Mouse (Mus musculus): ENCODE data around the gene Cd300lg. TPM values are rescaled to one million over a fixed set of nuclear protein-coding genes. Genes with fewer than 3 reads are reported as not detected.
A peak's percentile ranks its signal among the peaks of the same experiment; 100 is the strongest.

Gene Cd300lg
- polyA plus RNA-seq, 1 experiment: not detected

GRCm38 (mm10) chr11:102082322-102082721 lies 41.0 kb downstream of the Cd300lg start:
- Histone ChIP-seq H3K36me3 (ENCODE audit: control insufficient read depth, insufficient read depth) (no peaks in the 10 kb centered on the region), H3K4me2 (ENCODE audit: low read depth) (no peak overlapping the region), H3ac (ENCODE audit: control insufficient read depth, insufficient read length) (no peak overlapping the region), H3K79me2 (ENCODE audit: control insufficient read depth, insufficient read depth) (no peaks in the 10 kb centered on the region), H3K4me3 (no peak overlapping the region), H3K27me3 (ENCODE audit: control insufficient read depth, insufficient read depth, insufficient read length) (peaks cover 6% of the 10 kb centered on the region)
- TF ChIP-seq TCF12 (IDR thresholded peaks at IDR 0.05; ENCODE audit: insufficient read depth, poor library complexity, severe bottlenecking) (no peak), USF1 (IDR thresholded peaks at IDR 0.05; ENCODE audit: low read depth) (no peak), POLR2AphosphoS2 (IDR thresholded peaks at IDR 0.05; ENCODE audit: insufficient read length, low read depth) (no peak), SRF (IDR thresholded peaks at IDR 0.05; ENCODE audit: control insufficient read depth, insufficient read length, low read depth) (no peak), CEBPB (IDR thresholded peaks at IDR 0.05; ENCODE audit: insufficient read depth, poor library complexity, severe bottlenecking) (no peak), POLR2A (IDR thresholded peaks at IDR 0.05; ENCODE audit: insufficient read length, low read depth) (no peak), MAX (IDR thresholded peaks at IDR 0.05; ENCODE audit: low read depth) (no peak), MYOG (IDR thresholded peaks at IDR 0.05; ENCODE audit: control insufficient read depth in 1 of 3, insufficient read depth in 1 of 3, insufficient read length in 2 of 3, low read depth in 2 of 3) (no peak), MYOD1 (IDR thresholded peaks at IDR 0.05; ENCODE audit: control insufficient read depth in 1 of 3, insufficient read length in 2 of 3, low read depth in 2 of 3) (no peak), TCF3 (IDR thresholded peaks at IDR 0.05; ENCODE audit: insufficient read length, low read depth) (no peak), REST (IDR thresholded peaks at IDR 0.05; ENCODE audit: insufficient read depth, insufficient read length) (no peak), E2F4 (IDR thresholded peaks at IDR 0.05; ENCODE audit: insufficient read depth) (no peak)

- H3K27me3 ChIP-seq (ENCODE audit: control insufficient read depth, insufficient read depth, insufficient read length): peaks cover 6% of the 10 kb centered on the region
- no peak overlapping the region for H3ac ChIP-seq (ENCODE audit: control insufficient read depth, insufficient read length)
- no peak overlapping the region for H3K4me2 ChIP-seq (ENCODE audit: low read depth)
- no peak for TF ChIP-seq MYOG (IDR thresholded peaks at IDR 0.05; ENCODE audit: control insufficient read depth in 1 of 3, insufficient read depth in 1 of 3, insufficient read length in 2 of 3, low read depth in 2 of 3)
- TF ChIP-seq TCF12 (IDR thresholded peaks at IDR 0.05; ENCODE audit: insufficient read depth, poor library complexity, severe bottlenecking): no peak
- TF ChIP-seq POLR2AphosphoS2 (IDR thresholded peaks at IDR 0.05; ENCODE audit: insufficient read length, low read depth): no peak
- no peak for TF ChIP-seq TCF3 (IDR thresholded peaks at IDR 0.05; ENCODE audit: insufficient read length, low read depth)
- no peak for TF ChIP-seq CEBPB (IDR thresholded peaks at IDR 0.05; ENCODE audit: insufficient read depth, poor library complexity, severe bottlenecking)
- TF ChIP-seq REST (IDR thresholded peaks at IDR 0.05; ENCODE audit: insufficient read depth, insufficient read length): no peak
- no peak for TF ChIP-seq E2F4 (IDR thresholded peaks at IDR 0.05; ENCODE audit: insufficient read depth)
- no peak for TF ChIP-seq POLR2A (IDR thresholded peaks at IDR 0.05; ENCODE audit: insufficient read length, low read depth)
- no peak for TF ChIP-seq MAX (IDR thresholded peaks at IDR 0.05; ENCODE audit: low read depth)
- no peak for TF ChIP-seq MYOD1 (IDR thresholded peaks at IDR 0.05; ENCODE audit: control insufficient read depth in 1 of 3, insufficient read length in 2 of 3, low read depth in 2 of 3)
- H3K79me2 ChIP-seq (ENCODE audit: control insufficient read depth, insufficient read depth): no peaks in the 10 kb centered on the region
- no peaks in the 10 kb centered on the region for H3K36me3 ChIP-seq (ENCODE audit: control insufficient read depth, insufficient read depth)
- H3K4me3 ChIP-seq: no peak overlapping the region
Observed at GRCm38 (mm10) chr11:102083193-102083592, 41.9 kb downstream of the Cd300lg start.

- Histone ChIP-seq H3K27me3 (ENCODE audit: control insufficient read depth, insufficient read depth, insufficient read length) (peaks cover 6% of the 10 kb centered on the region), H3K79me2 (ENCODE audit: control insufficient read depth, insufficient read depth) (no peaks in the 10 kb centered on the region), H3K36me3 (ENCODE audit: control insufficient read depth, insufficient read depth) (no peaks in the 10 kb centered on the region), H3K4me2 (ENCODE audit: low read depth) (no peak overlapping the region), H3K4me3 (no peak overlapping the region), H3ac (ENCODE audit: control insufficient read depth, insufficient read length) (no peak overlapping the region)
- no peak for TF ChIP-seq MYOG (IDR thresholded peaks at IDR 0.05; ENCODE audit: control insufficient read depth in 1 of 3, insufficient read depth in 1 of 3, insufficient read length in 2 of 3, low read depth in 2 of 3)
- TF ChIP-seq MYOD1 (IDR thresholded peaks at IDR 0.05; ENCODE audit: control insufficient read depth in 1 of 3, insufficient read length in 2 of 3, low read depth in 2 of 3): no peak
- no peak for TF ChIP-seq E2F4 (IDR thresholded peaks at IDR 0.05; ENCODE audit: insufficient read depth)
- no peak for TF ChIP-seq TCF3 (IDR thresholded peaks at IDR 0.05; ENCODE audit: insufficient read length, low read depth)
- TF ChIP-seq POLR2AphosphoS2 (IDR thresholded peaks at IDR 0.05; ENCODE audit: insufficient read length, low read depth): no peak
- no peak for TF ChIP-seq USF1 (IDR thresholded peaks at IDR 0.05; ENCODE audit: low read depth)
- TF ChIP-seq CEBPB (IDR thresholded peaks at IDR 0.05; ENCODE audit: insufficient read depth, poor library complexity, severe bottlenecking): no peak
- TF ChIP-seq MAX (IDR thresholded peaks at IDR 0.05; ENCODE audit: low read depth): no peak
Observed at GRCm38 (mm10) chr11:102084159-102084558, 42.9 kb downstream of the Cd300lg start.

- peak in 1 of 3 experiments; percentile 28 for TF ChIP-seq MYOD1 (IDR thresholded peaks at IDR 0.05; ENCODE audit: control insufficient read depth in 1 of 3, insufficient read length in 2 of 3, low read depth in 2 of 3)
- no peak for TF ChIP-seq E2F4 (IDR thresholded peaks at IDR 0.05; ENCODE audit: insufficient read depth)
- TF ChIP-seq MYOG (IDR thresholded peaks at IDR 0.05; ENCODE audit: control insufficient read depth in 1 of 3, insufficient read depth in 1 of 3, insufficient read length in 2 of 3, low read depth in 2 of 3): no peak
- no peak for TF ChIP-seq REST (IDR thresholded peaks at IDR 0.05; ENCODE audit: insufficient read depth, insufficient read length)
- no peak for TF ChIP-seq POLR2AphosphoS2 (IDR thresholded peaks at IDR 0.05; ENCODE audit: insufficient read length, low read depth)
- TF ChIP-seq USF1 (IDR thresholded peaks at IDR 0.05; ENCODE audit: low read depth): no peak
- no peak for TF ChIP-seq TCF12 (IDR thresholded peaks at IDR 0.05; ENCODE audit: insufficient read depth, poor library complexity, severe bottlenecking)
- Histone ChIP-seq H3K4me3 (peak overlapping the region; percentile 71), H3K27me3 (ENCODE audit: control insufficient read depth, insufficient read depth, insufficient read length) (peaks cover 6% of the 10 kb centered on the region), H3K4me2 (ENCODE audit: low read depth) (peak overlapping the region; percentile 100), H3K36me3 (ENCODE audit: control insufficient read depth, insufficient read depth) (no peaks in the 10 kb centered on the region), H3K79me2 (ENCODE audit: control insufficient read depth, insufficient read depth) (no peaks in the 10 kb centered on the region), H3ac (ENCODE audit: control insufficient read depth, insufficient read length) (no peak overlapping the region)
Observed at GRCm38 (mm10) chr11:102086331-102086730, 45.0 kb downstream of the Cd300lg start.

All from myocyte (in vitro differentiated cells).